Mouse (Mus musculus): ENCODE data around the gene 9430038I01Rik. TPM values are rescaled to one million over a fixed set of nuclear protein-coding genes. Genes with fewer than 3 reads are reported as not detected.
"Not testable (repeated sequence)": the region's sequence is repeated elsewhere in the genome, so short reads cannot be mapped to it uniquely, and the experiment has no call there.

9430038I01Rik gene
- total and polyA plus RNA-seq, 3 experiments, result 7.4 to 14.6 (median 11.6) TPM

DNA sequence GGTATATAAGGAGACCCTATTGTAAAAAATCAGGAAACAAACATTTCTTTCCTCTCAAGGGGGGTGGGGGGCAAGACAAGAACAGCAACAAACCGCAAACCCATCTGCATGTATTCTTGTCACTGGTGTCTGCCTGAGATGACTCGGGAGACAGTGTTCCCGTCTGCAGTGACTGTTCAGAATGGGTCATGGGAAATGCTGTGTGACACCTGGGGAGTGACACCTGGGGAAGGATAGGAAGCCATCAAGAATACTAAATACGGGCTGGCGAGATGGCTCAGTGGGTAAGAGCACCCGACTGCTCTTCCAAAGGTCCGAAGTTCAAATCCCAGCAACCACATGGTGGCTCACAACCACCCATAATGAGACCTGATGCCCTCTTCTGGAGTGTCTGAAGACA, 28.4 kb upstream of the 9430038I01Rik start:
- dilution Hi-C loops (cut with MboI; ENCODE audit: extremely low pct_ligation_motif_present, extremely low pct_unique_long_range_greater_than_20kb, low sequenced_read_pairs); H3K27me3 ChIP-seq (replicated peaks); H3K9me3 ChIP-seq (replicated peaks; ENCODE audit: low read length): not testable (repeated sequence)
- H3K27ac ChIP-seq (ENCODE audit: insufficient read depth, low read depth), result peak overlapping the region; percentile 81
- peak overlapping the region; percentile 82; the same call in 1 of the 2 replicates for H3K9ac ChIP-seq (ENCODE audit: insufficient read depth, low read depth)
- TF ChIP-seq TBP (conservative IDR thresholded peaks at IDR 0.05; ENCODE audit: low read depth, low read length) (peak; percentile 89), IRF4 (IDR thresholded peaks at IDR 0.05; ENCODE audit: low read depth, low read length) (0 out of 2 replicates have a peak, but pooled peaks have one; percentile 30), MAX (IDR thresholded peaks at IDR 0.05; ENCODE audit: low read length) (0 out of 2 replicates have a peak, but pooled peaks have one; percentile 18), EP300 (IDR thresholded peaks at IDR 0.05; ENCODE audit: low read length) (peak; percentile 9; the same call in 1 of the 2 replicates), TCF12 (IDR thresholded peaks at IDR 0.05; ENCODE audit: low read depth, low read length) (peak; percentile 54), CHD1 (IDR thresholded peaks at IDR 0.05; ENCODE audit: low read depth, low read length) (peak; percentile 33; the same call in 1 of the 2 replicates), ELF1 (IDR thresholded peaks at IDR 0.05; ENCODE audit: low read depth, low read length) (0 out of 2 replicates have a peak, but pooled peaks have one; percentile 30)
- in situ Hi-C loops (cut with MboI; ENCODE audit: low pct_ligation_motif_present, low pct_unique_long_range_greater_than_20kb, low sequenced_read_pairs), result loop anchor here (25.0 kb wide), 1 partner anchor 552 kb away; the partner anchor contains the start of gene Mgmt
- peaks cover 6 to 33% of the 10 kb centered on the region in 2 experiments for H3K36me3 ChIP-seq (replicated peaks in 1 of 2; ENCODE audit: control insufficient read depth in 1 of 2, insufficient read depth in 1 of 2, low read length in 1 of 2)
- H3K4me1 ChIP-seq (ENCODE audit: control insufficient read depth in 1 of 2, insufficient read depth in 2 of 2), result peaks cover 8 to 37% of the 10 kb centered on the region in 2 experiments
- peak; percentile 53 for DNase-seq (ENCODE audit: extremely low read depth)
- peaks cover 56% of the 10 kb centered on the region for H3K79me2 ChIP-seq (replicated peaks; ENCODE audit: control insufficient read depth, extremely low read depth, insufficient read depth, poor library complexity, severe bottlenecking)
- H3K4me2 ChIP-seq (ENCODE audit: insufficient read depth, low read depth, poor library complexity, severe bottlenecking), result peak overlapping the region; percentile 79
- H3K4me3 ChIP-seq (replicated peaks in 1 of 3; ENCODE audit: low read depth in 2 of 3, low read length in 2 of 3, poor library complexity in 1 of 3), result peak overlapping the region; percentile 80 to 91 (median 90)

DNA sequence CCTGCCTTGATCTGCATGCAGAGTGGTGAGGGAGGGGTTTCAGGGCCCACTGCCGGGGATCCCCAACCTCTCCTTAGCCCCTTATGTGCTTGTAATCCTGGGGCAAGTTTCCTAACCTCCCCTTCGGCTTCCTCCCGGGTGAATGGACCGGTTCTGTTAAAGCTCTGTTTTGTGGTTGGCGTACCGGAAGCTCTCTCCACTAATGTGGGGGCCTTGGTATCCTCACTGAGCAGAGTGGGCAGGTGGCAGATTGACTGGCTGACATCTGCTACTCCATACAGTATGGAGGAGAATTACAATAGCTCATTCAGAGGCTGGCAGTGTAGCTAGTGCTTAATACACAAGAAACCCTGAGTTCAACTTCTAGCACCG, 27.6 kb upstream of the 9430038I01Rik start:
- peak overlapping the region; percentile 82 for H3K9ac ChIP-seq (ENCODE audit: insufficient read depth, low read depth)
- DNase-seq (ENCODE audit: extremely low read depth), result peak; percentile 55
- H3K4me2 ChIP-seq (ENCODE audit: insufficient read depth, low read depth, poor library complexity, severe bottlenecking), result peak overlapping the region; percentile 79
- in situ Hi-C loops (cut with MboI; ENCODE audit: low pct_ligation_motif_present, low pct_unique_long_range_greater_than_20kb, low sequenced_read_pairs) (loop anchor here (25.0 kb wide), 1 partner anchor 551 kb away; the partner anchor contains the start of gene Mgmt), dilution Hi-C loops (cut with MboI; ENCODE audit: extremely low pct_ligation_motif_present, extremely low pct_unique_long_range_greater_than_20kb, low sequenced_read_pairs) (no loop called here)
- no peaks in the 10 kb centered on the region for H3K27me3 ChIP-seq (replicated peaks)
- H3K4me3 ChIP-seq (replicated peaks in 1 of 3; ENCODE audit: low read depth in 2 of 3, low read length in 2 of 3, poor library complexity in 1 of 3), result peak overlapping the region; percentile 80 to 91 (median 90)
- TF ChIP-seq MAX (IDR thresholded peaks at IDR 0.05; ENCODE audit: low read length) (0 out of 2 replicates have a peak, but pooled peaks have one; percentile 0), ZMIZ1 (IDR thresholded peaks at IDR 0.05; ENCODE audit: low read depth, low read length) (no peak), CTCF (conservative IDR thresholded peaks at IDR 0.05 in 1 of 2, IDR thresholded peaks at IDR 0.05 in 1 of 2; ENCODE audit: low read depth in 2 of 2, low read length in 2 of 2) (no peak)
- H3K4me1 ChIP-seq (ENCODE audit: control insufficient read depth in 1 of 2, insufficient read depth in 2 of 2), result peaks cover 8 to 37% of the 10 kb centered on the region in 2 experiments
- no peaks in the 10 kb centered on the region for H3K9me3 ChIP-seq (replicated peaks; ENCODE audit: low read length)
- H3K27ac ChIP-seq (ENCODE audit: insufficient read depth, low read depth), result peak overlapping the region; percentile 81
- H3K79me2 ChIP-seq (replicated peaks; ENCODE audit: control insufficient read depth, extremely low read depth, insufficient read depth, poor library complexity, severe bottlenecking), result peaks cover 49% of the 10 kb centered on the region
- H3K36me3 ChIP-seq (replicated peaks in 1 of 2; ENCODE audit: control insufficient read depth in 1 of 2, insufficient read depth in 1 of 2, low read length in 1 of 2), result peaks cover 3 to 27% of the 10 kb centered on the region in 2 experiments

DNA sequence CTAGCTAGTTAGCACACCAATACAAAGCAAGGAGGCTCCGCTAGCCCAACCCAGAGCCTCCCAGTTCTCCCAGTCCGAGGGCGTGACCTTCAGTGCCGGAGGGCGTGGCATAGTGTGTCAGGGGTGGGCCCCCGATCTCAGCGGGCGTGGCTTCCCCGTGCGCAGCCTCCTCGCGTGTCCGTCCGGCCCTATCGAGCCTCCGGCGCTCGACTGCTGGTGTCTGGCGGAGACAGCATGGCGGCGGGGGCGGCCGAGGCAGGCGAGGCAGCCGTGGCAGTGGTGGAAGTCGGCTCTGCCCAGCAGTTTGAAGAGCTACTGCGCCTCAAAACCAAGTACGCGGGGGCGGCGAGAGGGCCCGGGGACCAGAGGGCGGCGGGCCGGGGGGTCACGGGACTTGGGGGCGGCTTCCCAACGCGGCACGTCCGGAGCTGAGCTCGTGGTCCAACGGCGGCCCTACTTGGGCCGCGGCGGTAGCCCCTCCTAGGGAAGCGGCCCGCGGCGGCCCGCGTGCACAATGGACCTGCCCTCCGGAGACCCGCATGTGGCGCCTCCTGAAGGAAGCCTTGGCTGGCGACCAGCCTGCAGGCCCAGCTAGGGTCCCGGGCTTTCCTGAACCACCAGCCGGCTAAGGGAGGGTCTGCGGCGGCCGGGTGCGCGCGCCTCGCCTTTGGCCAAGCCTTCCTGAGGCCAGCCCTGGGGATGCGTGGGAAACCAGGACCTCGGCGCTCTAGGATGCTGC, 27.0 kb upstream of the 9430038I01Rik start, which contains the start of gene Glrx3:
Gene Glrx3, plus strand, starts transcription at position 175 of the 739 bp plus-strand sequence.
- peak; percentile 92 for DNase-seq (ENCODE audit: extremely low read depth)
- H3K4me3 ChIP-seq (replicated peaks in 1 of 3; ENCODE audit: low read depth in 2 of 3, low read length in 2 of 3, poor library complexity in 1 of 3), result peak within 1 kb of the TSS; percentile 80 to 91 (median 90)
- dilution Hi-C loops (cut with MboI; ENCODE audit: extremely low pct_ligation_motif_present, extremely low pct_unique_long_range_greater_than_20kb, low sequenced_read_pairs), result no loop called here
- TF ChIP-seq POLR2A (IDR thresholded peaks at IDR 0.05; ENCODE audit: low read depth, low read length), result peak; percentile 90
- peak; percentile 30; the same call in 1 of the 2 replicates for TF ChIP-seq ELF1 (IDR thresholded peaks at IDR 0.05; ENCODE audit: low read depth, low read length)
- peak; percentile 92 for TF ChIP-seq MXI1 (IDR thresholded peaks at IDR 0.05; ENCODE audit: low read depth, low read length)
- no peak for TF ChIP-seq RAD21 (IDR thresholded peaks at IDR 0.05; ENCODE audit: low read depth, low read length)
- 0 out of 2 replicates have a peak, but pooled peaks have one; percentile 27 for TF ChIP-seq BHLHE40 (IDR thresholded peaks at IDR 0.05; ENCODE audit: low read depth, low read length)
- peak; percentile 86 for TF ChIP-seq NRF1 (IDR thresholded peaks at IDR 0.05; ENCODE audit: low read depth, low read length)
- TF ChIP-seq HCFC1 (IDR thresholded peaks at IDR 0.05; ENCODE audit: low read depth, low read length), result peak; percentile 75
- TF ChIP-seq MAX (IDR thresholded peaks at IDR 0.05; ENCODE audit: low read length), result peak; percentile 79; the same call in 1 of the 2 replicates
- no peak for TF ChIP-seq MAFK (IDR thresholded peaks at IDR 0.05; ENCODE audit: insufficient replicate concordance, low read length)
- TF ChIP-seq ZMIZ1 (IDR thresholded peaks at IDR 0.05; ENCODE audit: low read depth, low read length), result peak; percentile 78; the same call in 1 of the 2 replicates
- TF ChIP-seq SIN3A (IDR thresholded peaks at IDR 0.05; ENCODE audit: low read length), result peak; percentile 75
- peak; percentile 89 for TF ChIP-seq UBTF (IDR thresholded peaks at IDR 0.05; ENCODE audit: low read depth, low read length)
- peak; percentile 85 for TF ChIP-seq TCF12 (IDR thresholded peaks at IDR 0.05; ENCODE audit: low read depth, low read length)
- TF ChIP-seq POLR2AphosphoS2 (IDR thresholded peaks at IDR 0.05; ENCODE audit: low read depth, low read length), result peak; percentile 67; the same call in 1 of the 2 replicates
- TF ChIP-seq RCOR1 (conservative IDR thresholded peaks at IDR 0.05; ENCODE audit: low read depth, low read length), result no peak
- TF ChIP-seq PAX5 (IDR thresholded peaks at IDR 0.05; ENCODE audit: low read length), result no peak
- peak; percentile 85 for TF ChIP-seq NELFE (IDR thresholded peaks at IDR 0.05; ENCODE audit: low read depth, low read length)
- H3K36me3 ChIP-seq (replicated peaks in 1 of 2; ENCODE audit: control insufficient read depth in 1 of 2, insufficient read depth in 1 of 2, low read length in 1 of 2), result peaks cover 3 to 22% of the 10 kb centered on the region in 2 experiments
- H3K4me2 ChIP-seq (ENCODE audit: insufficient read depth, low read depth, poor library complexity, severe bottlenecking), result peak within 1 kb of the TSS; percentile 79
- H3K27ac ChIP-seq (ENCODE audit: insufficient read depth, low read depth), result peak within 1 kb of the TSS; percentile 81
- no peaks in the 10 kb centered on the region for H3K27me3 ChIP-seq (replicated peaks)
- peaks cover 8 to 35% of the 10 kb centered on the region in 2 experiments for H3K4me1 ChIP-seq (ENCODE audit: control insufficient read depth in 1 of 2, insufficient read depth in 2 of 2)
- H3K79me2 ChIP-seq (replicated peaks; ENCODE audit: control insufficient read depth, extremely low read depth, insufficient read depth, poor library complexity, severe bottlenecking), result peaks cover 43% of the 10 kb centered on the region
- in situ Hi-C loops (cut with MboI; ENCODE audit: low pct_ligation_motif_present, low pct_unique_long_range_greater_than_20kb, low sequenced_read_pairs), result loop anchor here (25.0 kb wide), 1 partner anchor 550 kb away; the partner anchor contains the start of gene Mgmt
- peak within 1 kb of the TSS; percentile 82 for H3K9ac ChIP-seq (ENCODE audit: insufficient read depth, low read depth)
- H3K9me3 ChIP-seq (replicated peaks; ENCODE audit: low read length), result no peaks in the 10 kb centered on the region

Measured in CH12.LX (cell line).